Mouse (Mus musculus) midbrain, embryonic 14.5 days (tissue): Measurements from ENCODE around the gene Magi2. TPM values are rescaled to one million over a fixed set of nuclear protein-coding genes. Genes with fewer than 3 reads are reported as not detected.
A peak's percentile ranks its signal among the peaks of the same experiment; 100 is the strongest.
"Not testable (repeated sequence)": the region's sequence is repeated elsewhere in the genome, so short reads cannot be mapped to it uniquely, and the experiment has no call there.

Experiments used
- ATAC-seq: fragments of 200-750 bp; cut with Nextera tagmentation; 2 replicates; pipeline ENCODE4 v1.8.0; 2017; ENCODE audit warnings: moderate number of reproducible peaks, moderate library complexity; ENCODE audit not compliant: low FRiP score, low TSS enrichment
- DNase-seq: peaks from one replicate; pipeline ENCODE4 v3.0.0-alpha.2; 2015
- H3K27ac ChIP-seq: fragments of 300-500 bp; sonication (generic); replicated peaks from 2 replicates; pipeline ENCODE4 v1.5.1; 2014; ENCODE audit warnings: mild to moderate bottlenecking, low read depth, low read length, moderate library complexity
- H3K27me3 ChIP-seq: fragments of 300-500 bp; sonication (generic); 2 replicates; pipeline ENCODE4 v1.6.1; 2014; ENCODE audit warnings: low read length, control low read depth, mixed read lengths; ENCODE audit not compliant: control insufficient read depth, insufficient read depth
- H3K36me3 ChIP-seq: fragments of 300-500 bp; sonication (generic); 2 replicates; pipeline ENCODE4 v1.6.1; 2014; ENCODE audit warnings: low read length, control low read depth; ENCODE audit not compliant: control insufficient read depth, insufficient read depth
- H3K4me1 ChIP-seq: fragments of 300-500 bp; sonication (generic); 2 replicates; pipeline ENCODE4 v1.6.1; 2014; ENCODE audit warnings: mild to moderate bottlenecking, antibody characterized with exemption, low read length, control low read depth; ENCODE audit not compliant: control insufficient read depth, insufficient read depth
- H3K4me2 ChIP-seq: fragments of 300-500 bp; sonication (generic); 2 replicates; pipeline ENCODE4 v1.6.1; 2014; ENCODE audit warnings: mild to moderate bottlenecking, low read length, moderate library complexity
- H3K4me3 ChIP-seq: fragments of 300-500 bp; sonication (generic); replicated peaks from 2 replicates; pipeline ENCODE4 v1.5.1; 2014; ENCODE audit warnings: low read depth, low read length
- H3K9ac ChIP-seq: fragments of 300-500 bp; sonication (generic); replicated peaks from 2 replicates; pipeline ENCODE4 v1.6.1; 2014; ENCODE audit warnings: mild to moderate bottlenecking, low read length, moderate library complexity
- H3K9me3 ChIP-seq: fragments of 300-500 bp; sonication (generic); 2 replicates; pipeline ENCODE4 v1.6.1; 2016; ENCODE audit warnings: low read length, control low read depth, mixed read lengths; ENCODE audit not compliant: control insufficient read depth
- WGBS: fragments of 180-500 bp; shearing (Covaris S2); extraction: QIAGEN DNeasy Blood & Tissue Kit; methylation state at CpG from one replicate; pipeline ENCODE4 v1.1.7; 2014; 5-methylcytosine and 5-hydroxymethylcytosine counted together
- polyA plus RNA-seq: library from polyadenylated mRNA; unstranded; fragments of >200 nt; fragmentation: Nextera tagmentation; extraction: Ambion mirVana; gene quantifications from 2 replicates; pipeline ENCODE4 v1.2.1, GENCODE M21; 2014

The Magi2 gene
- polyA plus RNA-seq, 1 experiment from 2014 or later = 22.3 TPM

DNA sequence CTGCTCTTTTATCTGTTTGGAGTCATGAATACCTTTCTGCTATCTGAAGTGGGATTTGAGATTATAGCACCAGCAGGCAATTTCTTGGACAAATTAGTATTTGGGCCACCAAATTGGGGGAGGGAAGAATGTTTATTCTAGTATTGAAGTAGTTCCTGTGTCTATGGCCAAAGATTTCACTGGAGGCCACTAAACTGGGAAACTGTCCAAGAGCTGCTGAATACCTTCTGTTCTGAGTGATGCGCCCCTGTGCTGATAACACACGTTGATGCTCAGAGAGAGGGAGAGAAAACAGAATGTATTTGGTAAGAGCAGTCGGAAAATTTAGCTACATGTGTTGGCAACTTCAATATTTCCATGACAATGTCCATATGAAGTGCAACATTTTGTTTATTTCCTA, 169.0 kb downstream of the Magi2 start:
- no peak overlapping the region for H3K4me3 ChIP-seq
- no peak for ATAC-seq
- 72% methylated on average over 3 of the region's 3 CpGs for WGBS
- peak; percentile 31 for DNase-seq
- no peaks in the 10 kb centered on the region for H3K27me3 ChIP-seq
- no peaks in the 10 kb centered on the region for H3K9me3 ChIP-seq
- H3K9ac ChIP-seq = no peak overlapping the region
- no peaks in the 10 kb centered on the region for H3K4me1 ChIP-seq
- H3K36me3 ChIP-seq = no peaks in the 10 kb centered on the region
- no peak overlapping the region for H3K27ac ChIP-seq
- no peak overlapping the region for H3K4me2 ChIP-seq

DNA sequence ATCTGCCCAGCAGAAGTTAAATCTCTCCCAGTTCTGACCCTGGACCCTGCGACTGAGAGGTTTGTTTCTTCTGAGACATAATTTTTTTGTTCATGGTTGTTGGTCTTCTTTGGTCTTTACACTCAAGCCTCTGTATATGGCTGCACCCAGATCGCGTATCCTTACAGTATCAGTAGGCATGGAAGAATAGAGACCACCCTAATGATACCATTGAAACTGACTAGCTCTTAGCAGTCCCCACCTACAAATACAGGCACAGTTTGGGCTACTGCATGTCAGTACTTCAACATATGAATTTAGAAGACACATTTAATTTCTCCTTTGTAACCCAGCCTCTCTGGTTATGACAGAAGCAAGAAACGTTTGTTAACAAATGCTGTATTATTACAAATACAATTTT, 173.5 kb downstream of the Magi2 start:
- 93% methylated on average over 4 of the region's 4 CpGs for WGBS
- H3K4me2 ChIP-seq = no peak overlapping the region
- H3K27ac ChIP-seq = no peak overlapping the region
- no peak for DNase-seq
- no peaks in the 10 kb centered on the region for H3K9me3 ChIP-seq
- H3K4me3 ChIP-seq = no peak overlapping the region
- no peaks in the 10 kb centered on the region for H3K4me1 ChIP-seq
- no peaks in the 10 kb centered on the region for H3K27me3 ChIP-seq
- no peak for ATAC-seq
- no peak overlapping the region for H3K9ac ChIP-seq
- no peaks in the 10 kb centered on the region for H3K36me3 ChIP-seq

DNA sequence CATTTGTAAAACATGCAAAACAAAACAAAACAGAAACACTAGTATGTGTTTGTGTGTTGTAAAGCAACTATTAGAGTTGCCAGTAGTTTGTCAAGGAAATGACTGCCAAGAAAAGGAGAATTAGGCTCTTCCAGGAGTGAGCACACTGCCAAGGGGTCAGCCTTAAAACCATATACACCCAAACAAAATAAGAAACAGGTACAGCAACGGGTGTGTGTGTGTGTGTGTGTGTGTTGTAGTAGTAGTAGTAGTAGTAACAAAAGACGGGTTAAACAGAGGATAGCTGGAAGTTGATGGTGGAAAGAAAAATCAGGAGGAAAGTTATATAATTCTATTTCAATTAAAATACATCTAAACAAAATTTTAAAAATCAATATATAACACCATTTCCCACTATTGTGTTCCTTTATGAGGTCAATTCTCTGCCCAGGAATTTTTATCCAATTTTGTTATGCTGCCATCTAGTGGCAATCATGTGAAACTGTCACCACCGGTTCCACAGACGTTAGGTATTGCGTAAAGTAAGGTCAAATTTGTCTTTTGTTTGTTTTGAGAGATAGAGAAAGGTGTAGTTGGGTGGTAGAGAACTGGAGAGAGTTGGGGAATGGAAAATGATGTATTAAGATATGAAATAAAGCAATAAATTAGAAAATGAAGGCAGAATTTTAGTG, 174.0 kb downstream of the Magi2 start:
- 46% methylated on average over 5 of the region's 5 CpGs for WGBS
- Histone ChIP-seq H3K27ac (no peak overlapping the region), H3K4me2 (no peak overlapping the region), H3K9me3 (no peaks in the 10 kb centered on the region), H3K4me1 (no peaks in the 10 kb centered on the region), H3K27me3 (no peaks in the 10 kb centered on the region), H3K36me3 (no peaks in the 10 kb centered on the region), H3K9ac (no peak overlapping the region), H3K4me3 (no peak overlapping the region)
- DNase-seq (peak; percentile 85), ATAC-seq (peak; percentile 68; the same call in 1 of the 2 replicates)

DNA sequence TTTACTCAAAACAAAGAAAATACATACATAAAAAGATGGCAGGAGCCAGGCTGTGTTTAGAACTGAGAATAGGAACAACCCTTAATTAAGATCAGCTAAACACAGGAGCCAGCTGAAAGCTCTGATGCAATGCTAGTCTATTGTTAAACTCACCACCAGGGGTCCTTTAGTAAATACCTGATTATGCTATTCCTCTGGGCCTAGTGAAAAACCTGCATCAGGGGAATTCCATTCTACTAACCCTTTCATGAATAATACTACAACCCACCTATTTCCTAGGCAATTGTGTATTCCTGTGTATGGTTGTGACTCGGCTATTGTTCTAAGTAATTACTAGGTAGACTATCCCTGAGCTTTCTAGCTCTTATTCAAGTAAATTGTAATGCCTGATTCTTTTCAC, 177.4 kb downstream of the Magi2 start:
- WGBS = 83% methylated on average over 1 of the region's 1 CpGs
- not testable (repeated sequence) for DNase-seq, H3K27me3 ChIP-seq, H3K36me3 ChIP-seq, H3K27ac ChIP-seq, H3K4me1 ChIP-seq, H3K4me2 ChIP-seq, H3K9me3 ChIP-seq, H3K9ac ChIP-seq, H3K4me3 ChIP-seq, ATAC-seq

DNA sequence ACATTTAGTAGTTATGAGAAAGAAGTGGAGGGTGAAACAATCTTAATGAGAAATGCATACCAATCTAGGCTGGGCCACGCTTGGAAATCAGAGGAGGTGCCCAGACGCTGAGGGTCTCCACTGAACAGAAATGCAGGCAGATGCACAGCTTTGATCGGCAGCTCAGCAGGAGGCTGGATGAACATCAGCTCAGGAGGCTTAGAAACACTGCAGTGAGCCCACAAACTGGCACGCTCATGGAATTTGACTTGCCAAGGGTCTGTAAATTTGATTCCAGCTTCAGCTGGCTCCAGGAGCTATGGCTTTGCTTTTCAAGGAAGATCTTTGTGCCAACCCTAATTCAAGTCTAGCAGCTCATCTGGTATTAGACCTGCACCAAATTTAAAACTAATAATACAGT, 187.7 kb downstream of the Magi2 start:
- Histone ChIP-seq H3K9me3 (no peaks in the 10 kb centered on the region), H3K4me1 (no peaks in the 10 kb centered on the region), H3K27me3 (no peaks in the 10 kb centered on the region), H3K27ac (no peak overlapping the region), H3K4me2 (no peak overlapping the region), H3K36me3 (no peaks in the 10 kb centered on the region), H3K4me3 (no peak overlapping the region), H3K9ac (no peak overlapping the region)
- DNase-seq (peak; percentile 14), ATAC-seq (no peak)
- 32% methylated on average over 4 of the region's 4 CpGs for WGBS

DNA sequence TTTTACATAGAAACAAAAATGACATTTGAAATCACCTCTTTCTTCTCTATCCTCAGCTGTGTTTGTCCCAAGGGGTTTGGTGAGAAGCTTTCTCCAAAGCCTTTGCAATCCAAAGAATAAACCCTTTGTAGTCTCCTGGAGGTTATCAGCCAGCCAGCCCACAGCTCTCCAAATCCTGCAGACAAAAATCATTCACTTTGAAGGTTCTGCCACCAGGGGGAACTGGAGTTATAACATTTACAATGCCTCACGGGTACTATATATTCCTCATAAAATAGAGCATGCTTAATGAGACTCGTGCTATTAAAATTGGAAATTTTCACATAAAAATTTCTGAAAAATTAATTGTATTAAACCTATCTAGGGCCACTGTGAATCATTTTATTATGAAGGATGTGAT, 202.5 kb downstream of the Magi2 start:
- H3K27ac ChIP-seq = no peak overlapping the region
- DNase-seq (peak; percentile 84), ATAC-seq (peak; percentile 48; the same call in 1 of the 2 replicates)
- WGBS = 35% methylated on average over 2 of the region's 2 CpGs
- H3K4me2 ChIP-seq = no peak overlapping the region
- H3K4me1 ChIP-seq = no peaks in the 10 kb centered on the region
- H3K36me3 ChIP-seq = no peaks in the 10 kb centered on the region
- no peak overlapping the region for H3K9ac ChIP-seq
- H3K4me3 ChIP-seq = no peak overlapping the region
- H3K9me3 ChIP-seq = no peaks in the 10 kb centered on the region
- no peaks in the 10 kb centered on the region for H3K27me3 ChIP-seq

DNA sequence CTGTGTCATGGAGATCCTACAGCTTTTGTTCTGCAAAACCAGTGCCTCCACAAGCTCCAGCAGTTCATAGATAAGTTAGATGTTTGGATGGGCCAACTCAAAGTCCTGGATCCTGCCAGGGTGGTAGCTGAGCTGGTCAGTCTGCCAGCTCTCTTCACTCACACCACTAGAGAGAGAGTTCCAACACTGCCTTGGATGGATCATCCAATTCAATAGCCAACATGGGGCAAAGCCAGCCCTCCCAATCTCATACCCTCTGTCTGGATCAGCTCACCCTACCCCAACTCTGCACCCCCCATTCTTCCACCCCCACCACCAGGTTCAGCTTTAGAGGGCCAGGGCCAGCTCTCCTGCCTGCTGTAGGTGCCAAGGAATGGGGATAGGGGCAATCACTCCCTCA, 235.7 kb downstream of the Magi2 start:
- Histone ChIP-seq H3K36me3 (no peaks in the 10 kb centered on the region), H3K9me3 (no peaks in the 10 kb centered on the region), H3K4me2 (no peak overlapping the region), H3K4me3 (no peak overlapping the region), H3K4me1 (no peaks in the 10 kb centered on the region), H3K9ac (no peak overlapping the region), H3K27ac (no peak overlapping the region), H3K27me3 (no peaks in the 10 kb centered on the region)
- ATAC-seq = no peak
- DNase-seq = no peak

DNA sequence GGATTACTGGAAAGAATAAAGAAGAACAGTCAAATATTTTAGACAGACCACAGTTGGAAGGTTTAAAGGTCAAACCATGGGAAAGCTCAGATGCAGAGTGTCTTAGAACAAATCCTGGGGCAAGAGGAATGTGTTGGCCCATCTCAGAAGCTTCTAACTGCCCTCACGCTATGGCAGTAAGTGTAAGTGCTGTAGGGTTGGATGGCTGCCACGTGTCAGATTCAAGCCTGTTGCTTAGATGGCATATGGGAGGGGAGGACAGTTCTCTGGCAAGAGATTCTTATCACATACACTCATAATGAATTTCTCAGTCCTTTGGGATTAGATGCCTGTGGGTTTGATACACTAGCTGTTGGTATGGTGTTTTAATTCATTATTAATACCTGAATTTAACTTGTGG, 238.5 kb downstream of the Magi2 start:
- no peak overlapping the region for H3K4me3 ChIP-seq
- H3K4me2 ChIP-seq = no peak overlapping the region
- H3K4me1 ChIP-seq = no peaks in the 10 kb centered on the region
- DNase-seq (no peak), ATAC-seq (no peak)
- 59% methylated on average over 2 of the region's 2 CpGs for WGBS
- H3K27ac ChIP-seq = no peak overlapping the region
- H3K9ac ChIP-seq = no peak overlapping the region
- H3K27me3 ChIP-seq = no peaks in the 10 kb centered on the region
- H3K36me3 ChIP-seq = no peaks in the 10 kb centered on the region
- H3K9me3 ChIP-seq = no peaks in the 10 kb centered on the region

DNA sequence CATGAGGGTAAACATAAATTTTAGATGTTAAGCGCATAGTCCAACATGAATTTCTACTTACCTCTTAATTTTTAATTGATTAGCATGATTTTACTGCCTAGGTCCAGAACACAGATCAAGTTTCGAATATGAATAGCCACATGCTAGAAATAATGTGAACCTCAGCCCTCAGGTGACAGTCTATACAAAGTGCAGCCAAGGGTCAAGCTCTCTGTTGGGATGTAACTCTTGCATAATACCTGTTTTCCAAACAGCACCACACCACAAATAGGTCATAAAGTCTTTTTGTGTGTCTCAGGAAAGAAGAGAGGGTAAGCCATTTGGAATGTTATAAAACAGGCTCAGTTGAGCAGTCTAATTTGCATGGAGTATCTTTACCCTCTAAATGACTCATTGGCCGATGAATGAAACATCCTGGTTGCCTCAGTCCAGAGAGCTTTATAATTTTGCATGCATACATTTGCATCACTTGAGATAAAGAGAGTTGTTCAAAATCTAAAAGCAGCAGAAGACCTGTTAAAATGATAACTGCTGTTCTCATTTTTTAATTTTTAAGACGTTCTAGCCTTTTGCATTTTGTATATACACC, 246.1 kb downstream of the Magi2 start:
- Histone ChIP-seq H3K27me3 (no peaks in the 10 kb centered on the region), H3K9me3 (no peaks in the 10 kb centered on the region), H3K36me3 (no peaks in the 10 kb centered on the region), H3K4me3 (no peak overlapping the region), H3K4me1 (no peaks in the 10 kb centered on the region), H3K9ac (no peak overlapping the region), H3K4me2 (no peak overlapping the region), H3K27ac (no peak overlapping the region)
- 86% methylated on average over 4 of the region's 4 CpGs for WGBS
- DNase-seq (no peak), ATAC-seq (no peak)
